Mouse (Mus musculus): ENCODE measurements around the gene Rps6ka3. TPM values are rescaled to one million over a fixed set of nuclear protein-coding genes. Genes with fewer than 3 reads are reported as not detected.

Gene Rps6ka3
- total and polyA plus RNA-seq, 2 experiments from 2014 or later: 2.8 to 21.1 TPM

DNA sequence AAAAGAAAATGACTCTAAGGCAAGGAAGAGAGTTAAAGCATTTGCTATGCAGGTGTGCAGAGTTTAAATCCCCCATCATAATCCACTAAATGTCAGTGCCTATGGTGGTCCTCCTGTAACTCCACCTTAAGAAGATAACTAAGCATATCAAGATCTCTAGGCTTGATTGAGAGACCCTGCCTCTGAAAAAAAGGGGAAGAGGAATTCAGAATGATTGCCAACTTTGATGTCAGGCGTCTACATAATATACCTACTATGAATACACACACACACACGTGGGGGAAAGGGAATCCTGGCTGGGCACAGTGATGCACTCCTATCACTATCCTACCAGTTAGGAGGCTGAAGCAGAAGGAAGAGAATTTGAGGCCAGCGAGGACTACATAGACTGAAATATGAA lies 181.1 kb downstream of the Rps6ka3 start:
- Histone ChIP-seq H3K27ac (ENCODE audit: low read depth, low read length) (no peak overlapping the region), H3K4me3 (ENCODE audit: low read depth, low read length) (no peak overlapping the region), H3K4me1 (ENCODE audit: insufficient read depth) (no peaks in the 10 kb centered on the region), H3K9ac (no peak overlapping the region), H3K4me2 (ENCODE audit: low read depth) (no peak overlapping the region), H3K9me3 (ENCODE audit: low read length) (no peaks in the 10 kb centered on the region), H3K27me3 (ENCODE audit: insufficient read depth, low read length) (no peaks in the 10 kb centered on the region), H3K36me3 (ENCODE audit: insufficient read depth) (no peaks in the 10 kb centered on the region)
- no peak for TF ChIP-seq CTCF (IDR thresholded peaks at IDR 0.05; ENCODE audit: low read depth)
- DNase-seq: no peak
- WGBS: 72% methylated on average over 3 of the region's 3 CpGs
- no peak for ATAC-seq

DNA sequence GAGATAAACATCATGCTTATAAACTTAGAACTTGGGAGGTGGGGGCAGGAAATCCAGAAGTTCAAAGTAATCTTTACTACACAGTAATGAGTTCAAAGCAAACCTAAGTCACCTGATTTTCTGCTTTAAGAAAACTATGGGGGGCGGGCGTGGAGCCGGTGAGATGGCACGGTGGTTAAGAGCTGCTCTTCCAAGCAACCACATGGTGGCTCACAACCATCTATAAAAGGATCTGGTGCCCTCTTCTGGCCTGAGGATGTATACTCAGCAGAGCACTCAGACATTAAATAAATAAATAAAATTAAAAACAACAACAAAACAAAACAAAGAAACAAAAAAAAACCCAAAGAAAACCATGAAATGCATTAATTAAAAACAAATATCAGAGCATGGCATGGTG lies 199.1 kb downstream of the Rps6ka3 start:
- WGBS: 33% methylated on average over 4 of the region's 4 CpGs
- H3K9me3 ChIP-seq (ENCODE audit: low read length): no peaks in the 10 kb centered on the region
- H3K27me3 ChIP-seq (ENCODE audit: insufficient read depth, low read length): no peaks in the 10 kb centered on the region
- DNase-seq (peak; percentile 27), ATAC-seq (peak; percentile 66; the same call in 1 of the 2 replicates)
- no peak overlapping the region for H3K27ac ChIP-seq (ENCODE audit: low read depth, low read length)
- H3K4me2 ChIP-seq (ENCODE audit: low read depth): no peak overlapping the region
- no peaks in the 10 kb centered on the region for H3K4me1 ChIP-seq (ENCODE audit: insufficient read depth)
- TF ChIP-seq CTCF (IDR thresholded peaks at IDR 0.05; ENCODE audit: low read depth): peak; percentile 54
- no peak overlapping the region for H3K4me3 ChIP-seq (ENCODE audit: low read depth, low read length)
- H3K9ac ChIP-seq: no peak overlapping the region
- no peaks in the 10 kb centered on the region for H3K36me3 ChIP-seq (ENCODE audit: insufficient read depth)

DNA sequence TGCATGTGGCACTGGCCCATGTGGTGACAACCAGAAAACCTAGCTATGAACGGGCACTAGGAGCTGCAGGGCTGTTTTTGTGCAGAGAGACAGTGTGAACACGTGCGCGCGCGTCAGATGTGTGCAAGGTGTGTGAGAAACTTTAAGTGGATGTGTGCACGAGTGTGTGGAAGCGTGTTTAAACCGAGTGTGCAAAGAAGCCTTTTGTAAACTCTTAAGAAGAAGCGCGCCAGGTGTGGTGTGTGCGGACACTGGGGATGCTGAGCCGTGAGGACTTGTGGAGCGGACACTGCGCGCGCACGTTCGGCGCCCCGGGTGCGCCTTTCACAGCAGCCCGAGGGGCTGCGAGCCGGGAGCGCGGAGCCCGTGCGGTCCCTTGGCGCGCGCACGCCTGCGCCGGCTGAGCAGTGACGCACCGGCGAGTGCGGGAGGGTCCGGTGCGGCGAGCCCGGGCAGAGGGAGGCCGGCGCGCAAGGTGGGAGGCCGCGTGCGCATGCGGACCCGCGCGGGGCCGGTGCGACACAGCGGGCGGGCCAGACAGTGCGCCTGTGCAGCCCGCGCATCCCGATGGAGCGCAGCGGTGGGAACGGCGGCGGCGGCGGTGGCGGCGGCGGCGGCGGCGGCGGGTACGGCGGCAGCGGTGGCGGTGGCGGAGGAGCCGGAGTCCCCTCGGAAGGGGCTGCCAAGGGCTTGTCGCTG lies 204.2 kb downstream of the Rps6ka3 start, which contains the start of gene Map7d2:
TSS of gene Map7d2 (plus strand) at position 443 of the 699 bp plus-strand sequence.
- Histone ChIP-seq H3K9me3 (ENCODE audit: low read length) (no peaks in the 10 kb centered on the region), H3K4me1 (ENCODE audit: insufficient read depth) (no peaks in the 10 kb centered on the region), H3K36me3 (ENCODE audit: insufficient read depth) (no peaks in the 10 kb centered on the region), H3K27me3 (ENCODE audit: insufficient read depth, low read length) (no peaks in the 10 kb centered on the region), H3K9ac (peak within 1 kb of the TSS; percentile 52), H3K4me2 (ENCODE audit: low read depth) (peak within 1 kb of the TSS; percentile 60), H3K4me3 (ENCODE audit: low read depth, low read length) (peak within 1 kb of the TSS; percentile 52), H3K27ac (ENCODE audit: low read depth, low read length) (peak within 1 kb of the TSS; percentile 64)
- TF ChIP-seq CTCF (IDR thresholded peaks at IDR 0.05; ENCODE audit: low read depth): no peak
- 32% methylated on average over 67 of the region's 83 CpGs for WGBS
- DNase-seq: peak; percentile 71
- peak; percentile 93 for ATAC-seq

DNA sequence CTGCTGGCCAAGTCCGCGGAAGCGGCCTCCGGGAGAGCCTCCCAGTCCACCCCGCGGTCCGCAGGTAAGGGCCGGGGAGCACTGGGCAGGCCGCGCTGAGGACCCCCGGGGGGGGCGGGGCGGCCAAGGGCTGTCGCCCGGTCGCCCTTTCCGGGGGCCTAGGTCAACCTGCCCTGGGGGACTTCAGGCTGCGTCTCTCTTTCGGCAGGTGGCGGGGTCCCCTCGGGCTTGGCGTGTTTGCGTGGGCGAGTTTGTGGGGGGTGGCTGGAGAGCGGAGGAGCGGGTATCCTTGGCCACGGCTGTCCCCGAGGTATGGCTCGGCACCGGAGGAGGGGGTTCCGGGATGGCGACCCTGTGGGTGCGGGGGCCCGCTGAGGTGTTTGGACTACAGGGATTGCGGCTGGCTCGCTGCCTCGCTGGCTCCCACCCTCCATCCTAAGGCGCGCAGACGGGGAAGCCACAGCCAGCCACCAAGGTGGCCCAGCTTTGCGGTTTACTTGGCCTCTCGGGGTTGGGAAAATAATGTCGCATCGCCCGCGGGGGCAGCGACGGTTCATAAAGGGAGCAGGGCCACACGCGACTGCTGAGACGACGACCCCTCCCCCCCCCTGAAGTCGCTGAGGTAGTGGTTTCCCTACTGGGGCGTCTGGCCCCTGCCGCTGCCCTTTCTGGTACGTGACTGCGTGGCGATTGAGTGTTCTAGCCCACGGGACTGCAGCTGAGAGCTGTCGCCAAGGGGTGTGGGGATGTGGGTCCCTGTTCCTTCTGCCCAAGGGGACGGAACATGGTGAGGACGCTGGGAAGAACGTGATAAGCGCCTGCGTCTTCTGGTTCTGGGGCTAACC lies 204.9 kb downstream of the Rps6ka3 start:
- no peaks in the 10 kb centered on the region for H3K36me3 ChIP-seq (ENCODE audit: insufficient read depth)
- peak; percentile 14 for DNase-seq
- H3K27me3 ChIP-seq (ENCODE audit: insufficient read depth, low read length): no peaks in the 10 kb centered on the region
- WGBS: 27% methylated on average over 60 of the region's 65 CpGs
- peak overlapping the region; percentile 64 for H3K27ac ChIP-seq (ENCODE audit: low read depth, low read length)
- H3K4me2 ChIP-seq (ENCODE audit: low read depth): peak overlapping the region; percentile 60
- no peak for TF ChIP-seq CTCF (IDR thresholded peaks at IDR 0.05; ENCODE audit: low read depth)
- no peaks in the 10 kb centered on the region for H3K4me1 ChIP-seq (ENCODE audit: insufficient read depth)
- ATAC-seq: peak; percentile 25
- H3K4me3 ChIP-seq (ENCODE audit: low read depth, low read length): peak overlapping the region; percentile 52
- H3K9me3 ChIP-seq (ENCODE audit: low read length): no peaks in the 10 kb centered on the region
- peak overlapping the region; percentile 52 for H3K9ac ChIP-seq

Other genes with a start within 250 kb of the Rps6ka3 start
- gene Eif1ax, start 161.9 kb downstream of the Rps6ka3 start, total RNA-seq (2014; rRNA removed): 113 TPM in 2 replicates
- gene Eif1ax, start 161.9 kb downstream of the Rps6ka3 start, polyA plus RNA-seq (2015; fragmentation: Nextera tagmentation; extraction: Ambion mirVana): 95.6 and 103 TPM in 2 replicates
- gene Map7d2, start 204.3 kb downstream of the Rps6ka3 start, total RNA-seq (2014; rRNA removed): 23.8 and 28.2 TPM in 2 replicates
- 22.7 and 33.4 TPM in 2 replicates for gene Map7d2, start 204.3 kb downstream of the Rps6ka3 start, polyA plus RNA-seq (2015; fragmentation: Nextera tagmentation; extraction: Ambion mirVana)

Data from forebrain, postnatal 0 days (tissue).